Mouse (Mus musculus) T-helper 17 cell (primary cell): ENCODE measurements at regions not wholly inside any gene's neighbourhood (a gene's known extent, or its start where the extent isn't known, plus 50 kb on each side); places are given as distances from the start of the nearest gene placed in this dataset.

ENCODE experiments used
- in situ Hi-C, 2 experiments: fragments of 300-600 bp; cut with MboI, MseI; formaldehyde crosslinking; loops; 1 replicate in 1 of 2; 2 replicates in 1 of 2; pipeline ENCODE4 v1.15.1; 2025; ENCODE audit warnings: high pct_unique_total_duplicates in 2 of 2

GRCm38 (mm10) chr10:37617708-37618300, 479.1 kb upstream of the Marcks start:
- in situ Hi-C loops: no loop called here

- in situ Hi-C loops: no loop called here
Observed at GRCm38 (mm10) chr10:37615926-37616691, 477.4 kb upstream of the Marcks start.

GRCm38 (mm10) chr10:37613936-37614335, 475.2 kb upstream of the Marcks start:
- in situ Hi-C loops: no loop called here

GRCm38 (mm10) chr10:37603529-37603928, 464.8 kb upstream of the Marcks start:
- in situ Hi-C loops: loop anchor here in 1 of 2 experiments (10.0 kb wide), 1 partner anchor 1009 kb away; no protein-coding TSS in a partner anchor

GRCm38 (mm10) chr10:37602936-37603335, 464.2 kb upstream of the Marcks start:
- in situ Hi-C loops: loop anchor here in 1 of 2 experiments (10.0 kb wide), 1 partner anchor 1008 kb away; no protein-coding TSS in a partner anchor

GRCm38 (mm10) chr10:37589889-37590288, 451.2 kb upstream of the Marcks start:
- in situ Hi-C loops: no loop called here

GRCm38 (mm10) chr10:37589009-37589408, 450.3 kb upstream of the Marcks start:
- in situ Hi-C loops: no loop called here

- in situ Hi-C loops: no loop called here
Observed at GRCm38 (mm10) chr10:37571171-37571570, 432.5 kb upstream of the Marcks start.

- in situ Hi-C loops: no loop called here
Observed at GRCm38 (mm10) chr10:37561705-37562104, 423.0 kb upstream of the Marcks start.

GRCm38 (mm10) chr10:37549446-37549845, 410.7 kb upstream of the Marcks start:
- in situ Hi-C loops: no loop called here

GRCm38 (mm10) chr10:37540703-37541102, 402.0 kb upstream of the Marcks start:
- in situ Hi-C loops: no loop called here

- in situ Hi-C loops: no loop called here
Observed at GRCm38 (mm10) chr10:37505966-37506615, 367.4 kb upstream of the Marcks start.

- in situ Hi-C loops: no loop called here
Observed at GRCm38 (mm10) chr10:37504468-37504867, 365.7 kb upstream of the Marcks start.

GRCm38 (mm10) chr10:37502505-37502904, 363.8 kb upstream of the Marcks start:
- in situ Hi-C loops: no loop called here

- in situ Hi-C loops: no loop called here
Observed at GRCm38 (mm10) chr10:37501043-37501442, 362.3 kb upstream of the Marcks start.

- in situ Hi-C loops: no loop called here
Observed at GRCm38 (mm10) chr10:37495467-37495866, 356.7 kb upstream of the Marcks start.

GRCm38 (mm10) chr10:37494552-37495166, 355.9 kb upstream of the Marcks start:
- in situ Hi-C loops: loop anchor here (5.0 kb wide), 2 partner anchors 88 to 372 kb away; no protein-coding TSS in a partner anchor

- in situ Hi-C loops: loop anchor here (5.0 kb wide), 2 partner anchors 88 to 372 kb away; no protein-coding TSS in a partner anchor
Observed at GRCm38 (mm10) chr10:37494098-37494497, 355.4 kb upstream of the Marcks start.

- in situ Hi-C loops: no loop called here
Observed at GRCm38 (mm10) chr10:37484311-37485023, 345.7 kb upstream of the Marcks start.

GRCm38 (mm10) chr10:37483521-37483920, 344.8 kb upstream of the Marcks start:
- in situ Hi-C loops: no loop called here

- in situ Hi-C loops: no loop called here
Observed at GRCm38 (mm10) chr10:37481879-37482278, 343.2 kb upstream of the Marcks start.
